Mouse (Mus musculus): ENCODE measurements around the gene Tln1. TPM values are rescaled to one million over a fixed set of nuclear protein-coding genes. Genes with fewer than 3 reads are reported as not detected.
"Not testable (repeated sequence)": the region's sequence is repeated elsewhere in the genome, so short reads cannot be mapped to it uniquely, and the experiment has no call there.

Gene Tln1
- 64.5 and 64.6 TPM in 2 replicates for polyA plus RNA-seq (2016; fragmentation: Nextera tagmentation; extraction: Ambion mirVana)

GRCm38 (mm10) chr4:43561997-43562768, at the start of gene Tln1, which contains the start of gene Creb3:
TSS of gene Tln1 (minus strand) at chr4:43562691.
TSS of gene Creb3 (plus strand) at chr4:43562332.
- Histone ChIP-seq H3K27ac (replicated peaks) (peak within 1 kb of the TSS; percentile 98), H3K36me3 (peaks cover 27% of the 10 kb centered on the region), H3K9ac (replicated peaks) (peak within 1 kb of the TSS; percentile 93), H3K9me3 (no peaks in the 10 kb centered on the region), H3K27me3 (no peaks in the 10 kb centered on the region), H3K4me1 (peaks cover 49% of the 10 kb centered on the region), H3K4me2 (replicated peaks) (peak within 1 kb of the TSS; percentile 87), H3K4me3 (peak within 1 kb of the TSS; percentile 92)
- ATAC-seq (ENCODE audit: low FRiP score, low read depth): peak; percentile 96
- under 1% methylated on average over 62 of the region's 62 CpGs for WGBS

GRCm38 (mm10) chr4:43604751-43605685, 42.5 kb upstream of the Tln1 start:
- no peaks in the 10 kb centered on the region for H3K36me3 ChIP-seq
- no peak overlapping the region for H3K4me2 ChIP-seq (replicated peaks)
- H3K4me3 ChIP-seq: no peak overlapping the region
- no peak overlapping the region for H3K27ac ChIP-seq (replicated peaks)
- 80% methylated on average over 9 of the region's 9 CpGs for WGBS
- H3K9ac ChIP-seq (replicated peaks): no peak overlapping the region
- ATAC-seq (ENCODE audit: low FRiP score, low read depth): no peak
- no peaks in the 10 kb centered on the region for H3K4me1 ChIP-seq
- no peaks in the 10 kb centered on the region for H3K27me3 ChIP-seq
- H3K9me3 ChIP-seq: no peaks in the 10 kb centered on the region

- H3K36me3 ChIP-seq: no peaks in the 10 kb centered on the region
- H3K9me3 ChIP-seq: no peaks in the 10 kb centered on the region
- H3K4me3 ChIP-seq: no peak overlapping the region
- WGBS: 60% methylated on average over 3 of the region's 3 CpGs
- no peak overlapping the region for H3K4me2 ChIP-seq (replicated peaks)
- H3K4me1 ChIP-seq: no peaks in the 10 kb centered on the region
- H3K27ac ChIP-seq (replicated peaks): no peak overlapping the region
- no peak for ATAC-seq (ENCODE audit: low FRiP score, low read depth)
- no peaks in the 10 kb centered on the region for H3K27me3 ChIP-seq
- H3K9ac ChIP-seq (replicated peaks): no peak overlapping the region
These were observed 41.6 kb upstream of the Tln1 start for GRCm38 (mm10) chr4:43604099-43604498.

GRCm38 (mm10) chr4:43600195-43600934, 37.9 kb upstream of the Tln1 start:
- Histone ChIP-seq H3K9me3 (no peaks in the 10 kb centered on the region), H3K36me3 (no peaks in the 10 kb centered on the region), H3K27ac (replicated peaks) (no peak overlapping the region), H3K4me1 (no peaks in the 10 kb centered on the region), H3K4me3 (no peak overlapping the region), H3K9ac (replicated peaks) (no peak overlapping the region), H3K27me3 (no peaks in the 10 kb centered on the region), H3K4me2 (replicated peaks) (no peak overlapping the region)
- 83% methylated on average over 9 of the region's 9 CpGs for WGBS
- no peak for ATAC-seq (ENCODE audit: low FRiP score, low read depth)

- Histone ChIP-seq H3K9ac (replicated peaks) (no peak overlapping the region), H3K36me3 (no peaks in the 10 kb centered on the region), H3K4me2 (replicated peaks) (no peak overlapping the region), H3K4me1 (no peaks in the 10 kb centered on the region), H3K4me3 (no peak overlapping the region), H3K9me3 (no peaks in the 10 kb centered on the region), H3K27me3 (no peaks in the 10 kb centered on the region), H3K27ac (replicated peaks) (no peak overlapping the region)
- ATAC-seq (ENCODE audit: low FRiP score, low read depth): no peak
- 79% methylated on average over 7 of the region's 7 CpGs for WGBS
These were observed 36.3 kb upstream of the Tln1 start for GRCm38 (mm10) chr4:43598650-43599380.

GRCm38 (mm10) chr4:43598200-43598599, 35.7 kb upstream of the Tln1 start:
- no peaks in the 10 kb centered on the region for H3K36me3 ChIP-seq
- no peak overlapping the region for H3K4me3 ChIP-seq
- H3K4me1 ChIP-seq: no peaks in the 10 kb centered on the region
- no peaks in the 10 kb centered on the region for H3K27me3 ChIP-seq
- 86% methylated on average over 4 of the region's 4 CpGs for WGBS
- no peak overlapping the region for H3K9ac ChIP-seq (replicated peaks)
- no peaks in the 10 kb centered on the region for H3K9me3 ChIP-seq
- no peak for ATAC-seq (ENCODE audit: low FRiP score, low read depth)
- H3K27ac ChIP-seq (replicated peaks): no peak overlapping the region
- no peak overlapping the region for H3K4me2 ChIP-seq (replicated peaks)

GRCm38 (mm10) chr4:43596597-43596996, 34.1 kb upstream of the Tln1 start:
- H3K4me1 ChIP-seq; H3K4me3 ChIP-seq; H3K4me2 ChIP-seq (replicated peaks); ATAC-seq (ENCODE audit: low FRiP score, low read depth); H3K27me3 ChIP-seq; H3K36me3 ChIP-seq; H3K27ac ChIP-seq (replicated peaks); H3K9ac ChIP-seq (replicated peaks); H3K9me3 ChIP-seq: not testable (repeated sequence)
- 84% methylated on average over 2 of the region's 2 CpGs for WGBS

- no peak overlapping the region for H3K9ac ChIP-seq (replicated peaks)
- no peak overlapping the region for H3K4me3 ChIP-seq
- 72% methylated on average over 3 of the region's 3 CpGs for WGBS
- ATAC-seq (ENCODE audit: low FRiP score, low read depth): no peak
- H3K4me2 ChIP-seq (replicated peaks): no peak overlapping the region
- no peaks in the 10 kb centered on the region for H3K27me3 ChIP-seq
- H3K4me1 ChIP-seq: no peaks in the 10 kb centered on the region
- H3K9me3 ChIP-seq: no peaks in the 10 kb centered on the region
- H3K36me3 ChIP-seq: no peaks in the 10 kb centered on the region
- no peak overlapping the region for H3K27ac ChIP-seq (replicated peaks)
These were observed 31.0 kb upstream of the Tln1 start for GRCm38 (mm10) chr4:43593453-43593852.

GRCm38 (mm10) chr4:43591961-43592360, 29.5 kb upstream of the Tln1 start:
- Histone ChIP-seq H3K27me3 (no peaks in the 10 kb centered on the region), H3K36me3 (no peaks in the 10 kb centered on the region), H3K4me3 (no peak overlapping the region), H3K9ac (replicated peaks) (no peak overlapping the region), H3K4me2 (replicated peaks) (no peak overlapping the region), H3K9me3 (no peaks in the 10 kb centered on the region), H3K4me1 (no peaks in the 10 kb centered on the region), H3K27ac (replicated peaks) (no peak overlapping the region)
- ATAC-seq (ENCODE audit: low FRiP score, low read depth): no peak
- 78% methylated on average over 3 of the region's 3 CpGs for WGBS

- no peaks in the 10 kb centered on the region for H3K9me3 ChIP-seq
- H3K4me3 ChIP-seq: no peak overlapping the region
- H3K27me3 ChIP-seq: no peaks in the 10 kb centered on the region
- no peak overlapping the region for H3K27ac ChIP-seq (replicated peaks)
- no peak overlapping the region for H3K9ac ChIP-seq (replicated peaks)
- H3K36me3 ChIP-seq: no peaks in the 10 kb centered on the region
- H3K4me2 ChIP-seq (replicated peaks): no peak overlapping the region
- no peak for ATAC-seq (ENCODE audit: low FRiP score, low read depth)
- WGBS: 86% methylated on average over 5 of the region's 5 CpGs
- H3K4me1 ChIP-seq: no peaks in the 10 kb centered on the region
These were observed 29.1 kb upstream of the Tln1 start for GRCm38 (mm10) chr4:43591543-43591942.

GRCm38 (mm10) chr4:43587681-43588080, 25.2 kb upstream of the Tln1 start:
- no peak overlapping the region for H3K4me3 ChIP-seq
- no peaks in the 10 kb centered on the region for H3K27me3 ChIP-seq

More at GRCm38 (mm10) chr4:43587681-43588080, 25.2 kb upstream of the Tln1 start:
- Histone ChIP-seq H3K4me2 (replicated peaks) (no peak overlapping the region), H3K27ac (replicated peaks) (no peak overlapping the region), H3K9me3 (no peaks in the 10 kb centered on the region), H3K9ac (replicated peaks) (no peak overlapping the region), H3K36me3 (peaks cover 20% of the 10 kb centered on the region), H3K4me1 (no peaks in the 10 kb centered on the region)
- 66% methylated on average over 7 of the region's 7 CpGs for WGBS
- ATAC-seq (ENCODE audit: low FRiP score, low read depth): no peak

All from midbrain, embryonic 12.5 days (tissue).